Mouse (Mus musculus) ovary, postnatal 36 days (tissue): ENCODE data around the gene Hibadh.

Experiments
- DNase-seq: peaks from one replicate; pipeline ENCODE4 v3.0.0; 2022; ENCODE audit warnings: low spot score, mixed read lengths

The Hibadh gene

GRCm38 (mm10) chr6:52502986-52503385 lies 137.2 kb downstream of the Hibadh start:
- DNase-seq: no peak

GRCm38 (mm10) chr6:52501479-52501878 lies 138.7 kb downstream of the Hibadh start:
- no peak for DNase-seq
